Mouse (Mus musculus) myocyte (in vitro differentiated cells): ENCODE measurements at regions not wholly inside any gene's neighbourhood (a gene's known extent, or its start where the extent isn't known, plus 50 kb on each side); places are given as distances from the start of the nearest gene placed in this dataset.

ENCODE experiments used
- CEBPB ChIP-seq: IDR thresholded peaks from 2 replicates; pipeline ENCODE4 v1.6.1; 2011; ENCODE audit warnings: mild to moderate bottlenecking, moderate library complexity; ENCODE audit not compliant: poor library complexity, insufficient read depth, severe bottlenecking
- E2F4 ChIP-seq: IDR thresholded peaks from one replicate; pipeline ENCODE4 v1.6.1; 2011; ENCODE audit warnings: mild to moderate bottlenecking, control low read depth, moderate library complexity; ENCODE audit not compliant: insufficient read depth
- MAX ChIP-seq: IDR thresholded peaks from one replicate; pipeline ENCODE4 v1.6.1; 2011; ENCODE audit warnings: low read depth, mild to moderate bottlenecking, control low read depth
- MYOD1 ChIP-seq, 3 experiments: IDR thresholded peaks; one replicate each; pipeline ENCODE4 v1.6.1; 2011; ENCODE audit warnings: control low read depth in 2 of 3, low read depth in 2 of 3, mild to moderate bottlenecking in 2 of 3, moderate library complexity in 1 of 3; ENCODE audit not compliant: insufficient read length in 2 of 3, control insufficient read depth in 1 of 3
- MYOG ChIP-seq, 3 experiments: IDR thresholded peaks; one replicate each; pipeline ENCODE4 v1.6.1; 2011; ENCODE audit warnings: control low read depth in 2 of 3, low read depth in 2 of 3, mild to moderate bottlenecking in 2 of 3; ENCODE audit not compliant: insufficient read length in 2 of 3, control insufficient read depth in 1 of 3, insufficient read depth in 1 of 3
- POLR2A ChIP-seq: IDR thresholded peaks from one replicate; pipeline ENCODE4 v1.6.1; 2011; ENCODE audit warnings: low read depth, mild to moderate bottlenecking, control low read depth, moderate library complexity; ENCODE audit not compliant: insufficient read length
- POLR2AphosphoS2 ChIP-seq: IDR thresholded peaks from one replicate; pipeline ENCODE4 v1.6.1; 2011; ENCODE audit warnings: low read depth, control low read depth; ENCODE audit not compliant: insufficient read length
- REST ChIP-seq: IDR thresholded peaks from one replicate; pipeline ENCODE4 v1.6.1; 2011; ENCODE audit warnings: mild to moderate bottlenecking, control low read depth, moderate library complexity; ENCODE audit not compliant: insufficient read depth, insufficient read length
- TCF12 ChIP-seq: IDR thresholded peaks from one replicate; pipeline ENCODE4 v1.6.1; 2011; ENCODE audit warnings: mild to moderate bottlenecking, control low read depth; ENCODE audit not compliant: poor library complexity, insufficient read depth, severe bottlenecking
- TCF3 ChIP-seq: IDR thresholded peaks from one replicate; pipeline ENCODE4 v1.6.1; 2011; ENCODE audit warnings: low read depth, control low read depth; ENCODE audit not compliant: insufficient read length
- USF1 ChIP-seq: IDR thresholded peaks from one replicate; pipeline ENCODE4 v1.6.1; 2011; ENCODE audit warnings: low read depth, mild to moderate bottlenecking, control low read depth, moderate library complexity

DNA sequence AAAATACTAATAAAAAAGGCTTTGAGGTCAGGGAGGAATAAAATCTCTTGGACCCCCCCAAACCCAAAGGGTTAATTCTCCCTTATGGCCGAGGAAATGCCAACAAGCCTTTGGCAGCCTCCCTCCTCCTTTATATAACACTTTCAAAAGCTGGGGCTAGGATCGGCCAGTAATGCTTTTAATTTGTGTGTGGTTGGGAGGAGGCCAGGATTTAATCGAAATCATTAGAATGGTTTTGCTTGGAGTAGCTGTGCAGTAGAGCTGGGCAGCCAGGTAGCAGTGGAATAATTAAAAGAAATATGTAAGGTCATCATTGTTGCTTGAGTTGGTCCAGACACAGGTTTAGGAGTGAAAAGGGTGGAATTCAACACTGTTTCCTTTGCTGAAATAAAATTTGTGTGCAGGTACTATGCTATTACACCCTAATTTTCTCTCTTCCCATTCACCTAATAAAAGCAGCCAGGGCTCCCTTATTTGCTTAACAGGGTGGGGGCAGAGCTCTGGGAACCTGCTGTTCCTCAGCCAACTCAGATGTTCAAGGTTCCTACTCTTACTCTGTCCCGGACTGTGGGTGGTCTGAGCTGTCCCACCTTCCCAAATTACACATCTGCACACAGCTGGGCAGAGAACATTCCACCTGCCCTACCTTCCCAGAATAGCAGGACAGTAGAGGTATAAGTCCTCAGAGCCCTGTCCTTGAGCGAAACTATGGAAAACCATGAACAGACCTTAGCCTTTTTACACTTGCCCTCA, 636.1 kb downstream of the Dhx35 start:
- no peak for TF ChIP-seq POLR2AphosphoS2
- TF ChIP-seq POLR2A = no peak
- no peak for TF ChIP-seq CEBPB
- no peak for TF ChIP-seq MAX
- no peak for TF ChIP-seq E2F4
- TF ChIP-seq TCF12 = no peak
- no peak for TF ChIP-seq REST
- no peak for TF ChIP-seq USF1
- no peak for TF ChIP-seq MYOD1 (IDR thresholded peaks at IDR 0.05; ENCODE audit: control insufficient read depth in 1 of 3, insufficient read length in 2 of 3, low read depth in 2 of 3)
- TF ChIP-seq TCF3 = no peak
- no peak for TF ChIP-seq MYOG (IDR thresholded peaks at IDR 0.05; ENCODE audit: control insufficient read depth in 1 of 3, insufficient read depth in 1 of 3, insufficient read length in 2 of 3, low read depth in 2 of 3)
